Mouse (Mus musculus) granulocyte monocyte progenitor cell, adult 5-6 weeks (primary cell): ENCODE measurements around the gene Ppid. TPM values are rescaled to one million over a fixed set of nuclear protein-coding genes. Genes with fewer than 3 reads are reported as not detected.

Source experiments
- ATAC-seq: replicated peaks from 2 replicates; pipeline ENCODE4 v1.8.0; 2016; ENCODE audit warnings: mild to moderate bottlenecking, moderate TSS enrichment, inconsistent platforms; ENCODE audit not compliant: poor library complexity, severe bottlenecking
- total RNA-seq, 2 experiments: library from RNA; stranded (forward) in 1 of 2; stranded (reverse) in 1 of 2; fragments of 200-712, 200-1000 nt in 1 of 2; fragments of >200 nt in 1 of 2; fragmentation: Nextera tagmentation in 1 of 2; gene quantifications; 2 replicates each; pipeline ENCODE4 v1.2.3; 2014 to 2017

Ppid gene
- total RNA-seq, 2 experiments from 2014 or later = 131 to 378 TPM

DNA sequence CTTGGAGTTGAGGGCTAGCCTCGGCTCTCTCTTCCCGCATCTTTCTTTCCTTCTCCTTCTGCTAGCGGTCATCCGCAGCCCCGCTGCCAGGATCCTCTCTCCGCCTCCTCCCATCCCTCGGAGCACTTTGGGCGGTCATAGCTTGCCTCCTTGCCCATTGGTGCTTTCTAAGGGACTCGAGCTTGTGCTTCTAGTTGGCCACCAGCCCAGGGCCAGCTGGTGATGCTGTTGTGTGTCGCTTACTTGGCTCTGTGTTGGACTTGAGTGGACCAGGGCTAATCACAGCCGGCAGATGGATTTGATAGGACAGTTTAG, 38.2 kb downstream of the Ppid start, which contains the start of gene Etfdh:
TSS of gene Etfdh (minus strand) at position 85 of the 315 bp plus-strand sequence.
- ATAC-seq = peak; percentile 40

GRCm38 (mm10) chr3:79652129-79652528, 61.0 kb downstream of the Ppid start:
- no peak for ATAC-seq

Other genes with a start within 250 kb of the Ppid start
- 13.1 and 13.2 TPM in 2 replicates for gene Fnip2, start 23.5 kb upstream of the Ppid start, total RNA-seq (2014; fragmentation: Nextera tagmentation)
- gene Fnip2, start 23.5 kb upstream of the Ppid start, total RNA-seq (2017) = 6.3 TPM in 2 replicates
- gene 4930579G24Rik, start 37.7 kb downstream of the Ppid start, total RNA-seq (2014; fragmentation: Nextera tagmentation) = 21.0 and 30.7 TPM in 2 replicates
- gene 4930579G24Rik, start 37.7 kb downstream of the Ppid start, total RNA-seq (2017) = 24.6 and 27.9 TPM in 2 replicates
- gene Etfdh, start 38.2 kb downstream of the Ppid start, total RNA-seq (2014; fragmentation: Nextera tagmentation) = 28.2 and 35.6 TPM in 2 replicates
- gene Etfdh, start 38.2 kb downstream of the Ppid start, total RNA-seq (2017) = 60.0 and 68.4 TPM in 2 replicates
- not detected in 2 replicates for gene Rxfp1, start 146.5 kb downstream of the Ppid start, total RNA-seq (2014; fragmentation: Nextera tagmentation)
- not detected in 2 replicates for gene Rxfp1, start 146.5 kb downstream of the Ppid start, total RNA-seq (2017)